Mouse (Mus musculus): ENCODE measurements around the gene Parm1. TPM values are rescaled to one million over a fixed set of nuclear protein-coding genes. Genes with fewer than 3 reads are reported as not detected.
A peak's percentile ranks its signal among the peaks of the same experiment; 100 is the strongest.

The Parm1 gene
- total RNA-seq, 2 experiments from 2014 or later = 6.2 to 6.8 TPM

DNA sequence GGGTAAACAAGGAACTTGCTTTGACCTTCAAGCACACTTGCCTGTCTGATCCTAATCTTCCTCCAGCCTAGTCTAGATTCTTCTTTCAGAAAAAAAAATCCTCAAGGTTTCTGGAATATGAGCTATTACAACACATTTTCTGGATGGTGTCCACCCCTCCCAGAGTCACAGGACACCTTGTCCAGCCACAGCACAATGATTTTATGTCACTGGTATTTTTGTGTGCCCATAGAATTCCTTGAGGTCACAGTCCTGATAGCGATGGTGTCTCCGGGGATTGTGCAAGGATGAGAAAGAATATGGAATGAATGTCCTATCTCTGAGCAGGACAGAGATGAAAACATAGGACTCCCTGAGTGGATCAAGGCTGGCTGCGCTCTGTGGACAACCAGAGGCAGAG is 48.0 kb downstream of the Parm1 start:
- no peak for ATAC-seq (replicated peaks; ENCODE audit: low FRiP score, low TSS enrichment, poor library complexity, severe bottlenecking)

DNA sequence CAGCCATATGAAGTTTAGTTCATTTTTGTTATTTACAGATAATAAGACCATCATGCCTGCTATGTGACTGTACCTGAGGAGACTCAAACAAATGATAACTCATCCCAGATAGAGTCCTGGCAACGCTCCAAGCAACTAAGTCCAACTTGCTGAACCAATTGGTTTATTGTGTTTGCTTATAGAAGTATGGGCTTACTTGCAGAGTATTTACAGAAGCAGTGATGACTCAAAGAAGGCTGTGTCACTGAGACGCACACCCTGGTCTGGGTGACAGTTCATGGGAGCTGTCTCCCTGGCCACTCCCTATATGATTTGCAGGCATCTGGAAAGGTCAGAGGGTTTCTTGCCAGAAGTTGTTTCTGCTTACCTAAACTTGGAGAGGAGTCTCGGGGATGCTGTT is 49.2 kb downstream of the Parm1 start:
- ATAC-seq (replicated peaks; ENCODE audit: low FRiP score, low TSS enrichment, poor library complexity, severe bottlenecking) = peak; percentile 28; the same call in 1 of the 2 replicates

DNA sequence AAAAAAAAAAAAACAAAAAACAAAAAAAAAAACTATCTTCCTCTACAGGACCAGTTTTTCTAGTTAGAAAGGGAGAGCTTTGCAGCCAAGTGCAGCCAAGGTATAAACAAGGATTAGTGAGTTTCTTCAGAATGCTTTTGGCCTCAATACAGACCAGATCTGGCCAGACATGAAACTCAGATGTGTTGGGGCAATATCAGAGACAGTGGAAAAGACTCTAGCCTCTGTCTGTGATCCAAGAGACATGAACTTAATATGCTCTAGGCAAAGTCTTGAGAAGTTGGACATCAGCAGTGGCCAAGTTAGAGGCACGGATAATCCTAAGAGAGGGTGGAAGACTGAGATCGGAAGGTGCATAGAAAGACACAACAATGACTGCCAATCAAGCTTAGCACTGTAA is 56.8 kb downstream of the Parm1 start:
- 0 out of 2 replicates have a peak, but pooled peaks have one; percentile 3 for ATAC-seq (replicated peaks; ENCODE audit: low FRiP score, low TSS enrichment, poor library complexity, severe bottlenecking)

DNA sequence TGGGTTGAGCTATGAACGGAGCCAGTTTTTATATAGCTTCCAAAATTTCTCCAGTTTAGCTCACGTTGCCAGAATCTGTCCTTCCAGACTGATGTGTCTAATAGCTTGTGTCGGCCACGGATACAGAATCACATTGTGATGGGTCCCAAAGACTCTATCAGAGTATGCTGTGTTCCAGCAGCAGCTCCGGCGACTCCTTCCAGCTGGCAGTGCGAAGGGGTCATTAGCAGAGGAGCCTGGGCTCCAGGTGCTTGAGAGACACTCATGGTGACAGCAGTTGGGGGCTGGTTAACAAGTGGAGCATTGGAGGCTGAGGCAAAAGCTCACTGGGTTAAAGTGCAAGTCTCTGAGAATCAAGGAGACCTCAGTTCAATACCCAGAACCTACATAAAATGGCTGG is 61.5 kb downstream of the Parm1 start:
- no peak for ATAC-seq (replicated peaks; ENCODE audit: low FRiP score, low TSS enrichment, poor library complexity, severe bottlenecking)

DNA sequence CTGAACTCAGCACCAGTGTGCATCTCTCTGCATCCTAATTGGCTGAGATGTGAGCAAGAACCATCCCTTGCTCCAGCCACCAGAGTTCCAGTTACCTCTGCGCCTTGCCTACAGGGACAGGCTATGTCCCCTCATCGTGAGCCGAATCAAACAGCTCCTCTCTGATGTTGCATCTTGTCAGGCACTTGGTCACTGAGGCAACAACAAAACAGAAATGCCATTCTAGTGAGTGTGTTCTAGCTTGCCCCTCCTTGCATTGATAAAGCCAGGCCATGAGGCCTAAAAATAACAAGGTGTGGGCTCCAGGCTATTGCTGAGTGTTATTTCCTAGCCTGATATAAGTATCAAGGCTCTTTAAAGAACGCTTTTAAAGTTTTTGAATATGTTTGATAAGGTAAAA is 64.4 kb downstream of the Parm1 start:
- ATAC-seq (replicated peaks; ENCODE audit: low FRiP score, low TSS enrichment, poor library complexity, severe bottlenecking) = no peak

DNA sequence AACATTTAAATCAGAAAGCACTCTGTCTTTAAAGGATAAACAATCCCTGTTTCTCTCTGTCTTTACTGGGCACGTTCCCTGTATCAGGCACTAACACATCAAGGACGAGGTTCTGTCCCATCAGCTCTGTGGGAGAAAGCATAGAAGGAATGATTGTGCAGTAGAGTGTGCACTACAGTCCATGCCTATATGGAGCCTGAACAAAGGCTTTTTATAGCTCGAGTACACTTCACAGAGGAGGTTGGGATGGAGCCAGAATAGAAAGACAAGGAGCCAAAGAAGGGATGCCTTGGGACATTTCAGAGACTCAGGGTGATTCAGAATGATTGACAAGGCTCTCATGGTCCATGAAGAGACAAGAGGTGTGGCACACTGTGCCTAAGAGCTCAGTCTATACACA is 68.8 kb downstream of the Parm1 start:
- no peak for ATAC-seq (replicated peaks; ENCODE audit: low FRiP score, low TSS enrichment, poor library complexity, severe bottlenecking)

DNA sequence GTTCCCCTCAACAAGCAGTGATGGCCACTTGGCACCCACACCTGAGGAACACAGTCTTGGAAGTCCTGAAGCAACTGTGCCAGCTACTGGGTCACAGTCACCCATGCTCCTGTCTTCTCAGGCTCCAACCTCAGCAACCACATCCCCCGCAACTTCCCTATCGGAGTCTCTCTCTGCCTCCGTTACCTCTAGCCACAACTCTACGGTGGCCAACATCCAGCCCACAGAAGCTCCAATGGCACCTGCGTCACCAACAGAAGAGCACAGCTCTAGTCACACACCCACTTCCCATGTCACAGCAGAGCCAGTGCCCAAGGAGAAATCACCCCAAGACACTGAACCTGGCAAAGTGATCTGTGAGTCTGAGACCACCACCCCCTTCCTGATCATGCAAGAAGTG is 76.7 kb downstream of the Parm1 start:
- ATAC-seq (replicated peaks; ENCODE audit: low FRiP score, low TSS enrichment, poor library complexity, severe bottlenecking) = no peak

DNA sequence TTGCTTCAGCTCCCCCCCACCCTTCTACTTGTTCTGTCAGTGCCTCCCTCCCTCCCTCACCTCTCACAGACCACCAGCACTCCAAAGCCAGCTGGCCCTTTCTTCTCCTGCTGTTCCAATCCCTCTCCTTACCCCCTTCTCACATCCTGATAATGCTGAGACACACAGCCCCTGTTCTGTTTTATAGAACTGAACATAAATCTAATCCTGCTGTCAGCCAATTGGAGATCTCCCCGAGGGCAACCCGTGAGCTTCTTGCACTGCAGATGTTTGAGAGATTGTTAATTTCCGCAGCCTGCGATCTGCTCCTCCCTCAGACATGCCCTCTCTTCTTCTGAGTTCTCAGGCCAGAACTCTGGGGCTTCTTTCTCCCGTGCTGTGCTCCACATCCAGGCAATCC is 79.8 kb downstream of the Parm1 start:
- ATAC-seq (replicated peaks; ENCODE audit: low FRiP score, low TSS enrichment, poor library complexity, severe bottlenecking) = no peak

DNA sequence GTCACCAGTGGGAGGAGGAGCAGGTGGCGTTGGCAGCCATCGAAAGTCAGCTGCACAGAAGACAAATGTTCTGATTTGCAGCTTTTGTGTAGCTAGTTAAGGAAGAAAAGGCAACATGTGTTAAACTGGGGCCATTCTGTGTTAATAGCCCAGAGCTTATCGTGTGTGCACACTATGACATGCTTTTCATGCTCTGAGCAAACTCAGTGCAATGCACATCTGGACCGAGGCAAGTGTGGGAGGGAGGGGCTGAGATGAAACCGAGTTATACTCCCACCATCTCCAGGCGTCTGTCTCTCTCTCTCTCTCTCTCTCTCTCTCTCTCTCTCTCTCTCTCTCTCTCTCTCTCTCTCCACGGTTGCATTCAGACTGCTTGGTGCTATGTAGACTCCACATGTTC is 82.4 kb downstream of the Parm1 start:
- no peak for ATAC-seq (replicated peaks; ENCODE audit: low FRiP score, low TSS enrichment, poor library complexity, severe bottlenecking)

DNA sequence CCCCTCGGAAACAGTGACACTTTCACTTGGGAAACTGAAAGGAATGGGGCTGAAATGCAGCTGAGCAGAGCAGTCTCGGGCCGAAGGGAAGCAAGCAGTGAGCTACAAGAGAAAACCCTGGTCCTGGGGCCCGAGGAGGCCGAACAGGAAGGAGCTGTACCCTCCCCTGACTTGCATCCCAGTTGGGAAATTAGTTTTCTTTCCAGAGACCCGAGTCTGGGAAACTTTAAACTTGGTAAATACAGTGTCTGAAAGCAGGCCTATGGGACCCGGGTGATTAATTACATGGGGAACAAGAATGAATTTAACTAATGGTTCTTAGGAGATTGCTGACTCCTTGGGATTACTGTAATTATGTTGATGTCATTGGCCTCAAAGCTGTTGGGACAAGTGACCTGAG is 85.9 kb downstream of the Parm1 start:
- no peak for ATAC-seq (replicated peaks; ENCODE audit: low FRiP score, low TSS enrichment, poor library complexity, severe bottlenecking)

DNA sequence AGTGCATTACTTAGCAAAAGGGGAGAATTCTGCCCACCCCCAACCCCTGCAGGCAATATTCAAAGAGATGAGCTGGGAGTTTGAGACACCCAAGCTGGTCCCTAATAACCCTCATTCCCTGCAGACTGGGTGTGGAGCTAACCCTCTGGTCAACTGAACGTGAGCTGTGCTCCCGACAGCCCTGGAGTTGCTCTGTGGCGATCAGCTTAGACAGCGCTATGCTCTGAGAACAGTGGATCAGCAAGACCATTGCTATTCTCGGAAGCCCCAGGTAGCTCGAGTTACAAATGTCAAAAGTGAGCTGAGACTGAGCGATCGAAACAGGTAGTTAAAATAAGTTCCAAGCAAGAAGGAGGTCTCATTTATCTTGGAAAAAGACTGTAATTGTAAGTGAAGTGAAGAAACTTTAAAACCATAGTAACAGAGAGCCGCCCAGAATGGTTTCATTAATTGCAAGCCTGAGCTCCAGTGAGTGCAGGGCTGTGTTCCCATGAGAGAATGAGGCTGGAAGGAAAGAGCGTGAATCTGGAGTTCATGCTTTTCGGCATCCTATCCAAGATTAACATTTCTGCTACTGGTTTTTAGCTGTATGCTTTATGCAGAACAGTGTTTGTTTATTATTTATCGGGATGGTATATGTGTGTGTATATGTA is 86.5 kb downstream of the Parm1 start:
- no peak for ATAC-seq (replicated peaks; ENCODE audit: low FRiP score, low TSS enrichment, poor library complexity, severe bottlenecking)

DNA sequence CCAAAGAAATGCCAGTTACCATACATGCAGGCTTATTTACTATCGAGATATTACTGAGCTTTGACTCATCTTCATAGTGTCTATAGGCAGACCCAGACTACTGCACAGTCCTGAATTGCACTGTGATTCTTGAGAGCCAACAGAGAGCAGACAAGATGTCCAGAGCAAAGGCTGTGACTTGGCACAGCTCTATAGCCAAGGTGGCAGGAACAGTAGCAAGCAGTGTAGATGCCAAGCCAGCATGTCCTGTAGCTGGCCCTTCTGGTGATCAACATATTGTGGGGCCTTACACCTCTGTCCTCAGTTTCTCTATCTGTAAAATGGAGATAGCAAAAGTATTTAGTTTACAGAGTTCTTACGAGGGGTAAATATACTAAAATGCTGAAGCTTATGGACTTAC is 89.8 kb downstream of the Parm1 start:
- no peak for ATAC-seq (replicated peaks; ENCODE audit: low FRiP score, low TSS enrichment, poor library complexity, severe bottlenecking)

DNA sequence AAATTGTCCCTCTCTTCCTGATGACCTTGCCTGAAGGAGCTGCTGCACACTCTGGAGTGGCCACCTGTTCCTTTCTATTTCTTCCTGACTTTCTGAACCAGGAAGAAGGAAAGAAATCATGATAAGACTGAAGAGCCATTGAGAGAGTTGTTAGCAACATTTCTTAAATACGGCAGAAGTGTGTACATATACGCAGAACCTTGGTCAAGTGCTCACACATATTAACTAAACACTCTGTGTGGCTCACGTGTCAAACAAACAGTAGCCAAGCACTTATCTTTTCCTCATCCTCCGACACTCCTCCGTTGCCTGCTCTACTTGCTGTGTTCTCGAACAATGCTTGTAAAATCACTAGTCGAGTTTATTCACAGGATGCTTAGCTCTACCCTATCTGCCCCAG is 90.4 kb downstream of the Parm1 start:
- no peak for ATAC-seq (replicated peaks; ENCODE audit: low FRiP score, low TSS enrichment, poor library complexity, severe bottlenecking)

DNA sequence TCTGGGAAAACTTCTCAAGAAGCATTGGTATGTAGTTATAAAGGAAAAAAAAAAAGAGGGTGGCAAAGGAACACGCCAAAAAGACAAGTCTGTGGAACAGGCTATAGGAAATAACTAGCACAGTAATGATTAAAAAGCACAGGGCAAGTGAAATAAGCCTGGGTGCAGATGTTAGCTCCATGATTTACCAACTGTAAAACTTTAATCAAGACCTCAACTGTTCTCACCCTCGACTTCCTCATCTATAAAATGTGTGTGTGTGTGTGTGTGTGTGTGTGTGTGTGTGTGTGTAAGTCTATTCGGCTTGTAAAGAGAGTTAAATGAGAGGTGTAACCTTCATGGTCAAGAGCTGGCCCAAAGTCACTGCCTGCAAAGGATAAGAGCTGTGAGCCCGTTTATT is 91.6 kb downstream of the Parm1 start:
- ATAC-seq (replicated peaks; ENCODE audit: low FRiP score, low TSS enrichment, poor library complexity, severe bottlenecking) = no peak

DNA sequence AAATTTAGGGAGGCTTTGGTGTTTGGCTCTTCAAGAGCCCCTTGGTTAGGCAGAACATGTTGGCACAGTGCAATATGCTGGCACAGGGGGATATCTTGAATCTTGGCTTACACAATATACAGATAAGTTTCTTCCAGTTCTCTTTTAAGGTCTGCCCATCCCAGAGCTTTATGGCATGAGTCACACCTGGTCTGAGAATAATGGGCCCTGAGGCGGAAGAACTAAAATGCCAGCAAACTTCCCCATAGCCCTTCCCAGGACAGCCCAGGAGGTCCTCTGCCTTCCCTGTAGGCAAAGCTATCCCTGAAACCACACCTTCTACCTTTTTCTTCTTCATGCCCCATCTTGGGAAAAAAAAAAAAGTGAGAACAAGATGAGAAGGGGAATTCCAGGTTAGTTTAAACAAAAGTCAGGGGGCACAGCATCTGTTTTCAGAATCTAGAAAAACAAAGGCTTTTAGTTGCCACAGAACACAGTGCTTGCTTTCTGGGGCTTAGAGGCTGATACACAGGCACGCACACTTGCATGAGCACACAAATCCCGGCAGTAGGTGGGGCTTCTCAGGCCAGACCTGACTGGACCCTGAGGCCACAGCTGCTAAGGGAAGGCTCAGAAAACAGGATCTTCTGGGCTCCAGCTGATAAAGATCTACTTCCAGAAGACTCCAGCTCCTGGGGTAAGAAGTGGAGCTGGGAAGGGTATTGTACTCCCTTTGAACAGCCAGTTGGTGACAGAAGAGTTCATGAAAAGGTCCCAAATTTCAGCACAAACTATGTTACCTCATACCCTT is 92.3 kb downstream of the Parm1 start:
- no peak for ATAC-seq (replicated peaks; ENCODE audit: low FRiP score, low TSS enrichment, poor library complexity, severe bottlenecking)

DNA sequence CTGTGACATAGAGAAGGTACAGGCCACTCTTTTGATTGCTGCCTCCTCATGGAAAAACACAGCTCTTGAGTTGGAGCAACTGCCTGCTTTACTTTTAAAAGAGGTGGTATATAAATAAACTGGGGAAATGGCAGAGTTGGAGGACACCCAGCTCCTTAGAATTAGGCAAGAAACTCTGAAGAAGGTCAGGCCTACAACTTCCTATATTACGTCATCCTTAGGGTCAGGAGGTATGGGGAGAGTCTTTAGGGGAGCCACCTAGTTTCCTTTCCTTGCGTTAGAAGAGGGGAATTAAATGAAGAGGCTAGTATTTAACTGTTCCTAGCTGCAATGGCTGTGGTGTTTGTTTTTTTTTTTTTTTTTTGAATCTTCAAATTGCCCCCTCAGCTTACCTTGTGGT is 93.1 kb downstream of the Parm1 start:
- ATAC-seq (replicated peaks; ENCODE audit: low FRiP score, low TSS enrichment, poor library complexity, severe bottlenecking) = no peak

DNA sequence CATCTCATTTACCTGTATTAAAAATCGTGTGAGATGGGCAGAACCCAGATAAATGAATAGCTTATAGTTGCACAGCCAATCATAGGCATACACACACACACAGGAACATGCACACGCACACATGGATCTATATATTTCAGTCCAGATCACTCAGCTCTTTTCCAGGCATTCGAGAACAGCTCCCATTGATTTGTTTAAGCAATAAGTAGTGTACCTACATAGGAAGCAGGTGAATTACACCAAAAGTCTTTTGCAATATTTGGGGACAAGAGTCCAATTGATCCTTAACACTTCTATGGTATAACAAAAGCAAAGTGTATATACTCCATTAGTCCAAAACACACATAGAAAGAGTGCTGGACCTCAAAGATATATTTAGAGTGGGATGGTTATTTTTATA is 94.2 kb downstream of the Parm1 start:
- no peak for ATAC-seq (replicated peaks; ENCODE audit: low FRiP score, low TSS enrichment, poor library complexity, severe bottlenecking)

DNA sequence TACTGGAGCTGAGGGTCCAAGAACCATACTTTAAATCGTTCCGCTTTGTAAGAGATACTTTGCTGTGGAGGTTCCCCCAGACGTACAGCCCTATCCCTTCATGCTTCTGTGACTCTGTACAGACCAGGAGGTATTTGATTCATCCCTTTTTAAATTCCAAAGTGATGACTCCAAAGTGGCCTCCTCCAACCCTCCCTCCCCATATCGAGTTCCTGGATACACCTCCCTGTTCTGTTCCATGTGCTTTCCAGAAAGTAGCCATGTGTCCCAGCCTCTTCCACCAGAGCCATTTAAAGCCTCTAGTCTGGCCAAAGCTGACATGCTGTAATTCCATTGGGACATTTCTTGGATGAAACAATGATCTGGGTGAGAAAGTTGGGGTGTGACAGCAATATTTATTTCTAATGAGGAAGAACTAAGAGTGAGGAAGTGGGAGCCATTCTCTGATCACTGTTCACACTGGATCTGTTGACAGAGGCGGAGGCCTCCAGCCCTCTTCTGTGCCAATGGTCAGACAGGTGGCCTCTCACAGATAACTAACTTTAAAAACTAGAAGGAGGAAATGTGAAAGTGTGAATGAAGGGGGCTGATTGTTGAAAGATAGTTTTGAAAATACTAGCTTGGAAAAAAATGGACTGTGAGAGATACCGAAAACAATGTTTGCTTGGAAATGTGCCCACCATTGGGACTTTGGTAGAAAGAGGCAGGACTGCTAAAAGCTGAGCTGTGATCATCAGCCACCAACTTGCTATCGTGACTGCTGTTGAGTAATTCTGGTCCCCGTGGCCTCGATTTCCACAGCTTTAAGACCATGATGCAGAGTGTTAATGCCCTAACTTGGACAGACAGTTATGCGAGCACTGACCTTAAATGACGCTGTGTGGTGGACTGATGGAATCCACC is 100.2 kb downstream of the Parm1 start:
- peak; percentile 31; the same call in 1 of the 2 replicates for ATAC-seq (replicated peaks; ENCODE audit: low FRiP score, low TSS enrichment, poor library complexity, severe bottlenecking)

DNA sequence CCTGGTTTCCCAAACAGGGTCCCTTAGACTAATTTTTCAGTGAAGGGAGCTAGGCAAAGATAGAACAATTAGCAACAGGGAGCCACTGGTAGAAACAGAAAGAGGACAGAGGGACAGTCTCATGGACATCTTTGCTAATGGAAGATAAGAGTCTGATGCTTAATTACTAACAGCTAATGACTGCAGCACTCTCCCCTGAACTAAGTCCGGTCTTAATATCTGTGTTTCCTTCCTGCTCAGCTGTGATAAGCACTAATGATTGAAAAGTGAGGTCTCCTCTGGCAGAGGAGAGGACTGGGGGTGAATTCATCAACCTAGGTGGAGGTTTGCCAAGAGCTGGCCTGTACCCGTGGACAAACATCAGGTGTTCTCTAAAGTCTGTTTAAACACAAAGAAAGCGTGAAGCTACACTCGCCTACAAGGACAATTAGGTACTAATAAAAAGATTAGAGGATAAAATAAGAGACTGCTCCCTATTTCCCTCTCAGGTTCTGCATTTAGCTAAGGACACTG is 101.3 kb downstream of the Parm1 start:
- ATAC-seq (replicated peaks; ENCODE audit: low FRiP score, low TSS enrichment, poor library complexity, severe bottlenecking) = peak; percentile 64

DNA sequence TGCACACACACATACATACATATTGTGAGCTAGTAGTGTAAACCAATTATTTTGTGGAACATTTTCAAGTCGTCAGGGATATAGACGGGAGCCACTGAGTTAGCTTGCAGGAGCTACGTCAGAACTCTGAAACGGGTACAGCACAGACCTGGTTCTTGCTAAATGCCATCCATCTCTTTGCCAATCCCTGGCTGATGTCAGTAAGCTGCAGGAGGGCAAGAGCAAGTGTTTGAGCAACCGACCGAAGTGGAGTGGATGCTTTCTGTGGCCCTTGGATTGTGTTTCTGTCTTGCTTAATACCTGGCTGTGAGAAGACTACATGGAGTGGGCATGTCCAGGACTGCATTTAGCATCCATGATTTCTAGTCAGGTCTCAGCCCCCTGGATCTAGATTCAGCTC is 103.8 kb downstream of the Parm1 start:
- no peak for ATAC-seq (replicated peaks; ENCODE audit: low FRiP score, low TSS enrichment, poor library complexity, severe bottlenecking)

All from megakaryocyte-erythroid progenitor cell, adult 5-6 weeks (primary cell).